Mouse (Mus musculus) hindbrain, embryonic 12.5 days (tissue): ENCODE measurements around the gene Coro2b. TPM values are rescaled to one million over a fixed set of nuclear protein-coding genes. Genes with fewer than 3 reads are reported as not detected.
A peak's percentile ranks its signal among the peaks of the same experiment; 100 is the strongest.

Experiments used
- ATAC-seq: fragments of 200-750 bp; cut with Nextera tagmentation; 2 replicates; pipeline ENCODE4 v1.8.0; 2017; ENCODE audit warnings: moderate TSS enrichment; ENCODE audit not compliant: low FRiP score
- H3K27ac ChIP-seq: fragments of 300-500 bp; sonication (generic); 2 replicates; pipeline ENCODE4 v1.5.1; 2016; ENCODE audit warnings: mild to moderate bottlenecking
- H3K27me3 ChIP-seq: fragments of 300-500 bp; sonication (generic); 2 replicates; pipeline ENCODE4 v1.6.1; 2016; ENCODE audit warnings: mild to moderate bottlenecking
- H3K36me3 ChIP-seq: fragments of 300-500 bp; sonication (generic); 2 replicates; pipeline ENCODE4 v1.6.1; 2016; ENCODE audit warnings: mild to moderate bottlenecking
- H3K4me1 ChIP-seq: fragments of 300-500 bp; sonication (generic); 2 replicates; pipeline ENCODE4 v1.6.1; 2016
- H3K4me2 ChIP-seq: fragments of 300-500 bp; sonication (generic); replicated peaks from 2 replicates; pipeline ENCODE4 v1.6.1; 2016; ENCODE audit warnings: mild to moderate bottlenecking
- H3K4me3 ChIP-seq: fragments of 300-500 bp; sonication (generic); 2 replicates; pipeline ENCODE4 v1.5.1; 2016; ENCODE audit warnings: mild to moderate bottlenecking
- H3K9ac ChIP-seq: fragments of 300-500 bp; sonication (generic); 2 replicates; pipeline ENCODE4 v1.6.1; 2016; ENCODE audit warnings: mild to moderate bottlenecking, moderate library complexity
- H3K9me3 ChIP-seq: fragments of 300-500 bp; sonication (generic); replicated peaks from 2 replicates; pipeline ENCODE4 v1.6.1; 2016; ENCODE audit warnings: mild to moderate bottlenecking
- WGBS: fragments of 180-500 bp; shearing (Covaris S2); methylation state at CpG from one replicate; pipeline ENCODE4 v1.1.7; 2016; 5-methylcytosine and 5-hydroxymethylcytosine counted together
- polyA plus RNA-seq: library from polyadenylated mRNA; unstranded; fragments of >200 nt; fragmentation: Nextera tagmentation; extraction: Ambion mirVana; gene quantifications from 2 replicates; pipeline ENCODE4 v1.2.1, GENCODE M21; 2016

The Coro2b gene
- polyA plus RNA-seq, 1 experiment from 2014 or later: 34.2 TPM

- no peak overlapping the region for H3K4me3 ChIP-seq
- no peaks in the 10 kb centered on the region for H3K36me3 ChIP-seq
- no peaks in the 10 kb centered on the region for H3K27me3 ChIP-seq
- H3K27ac ChIP-seq: no peak overlapping the region
- H3K4me1 ChIP-seq: peaks cover 17% of the 10 kb centered on the region
- no peak overlapping the region for H3K9ac ChIP-seq
- ATAC-seq: no peak
- H3K9me3 ChIP-seq: no peaks in the 10 kb centered on the region
- 34% methylated on average over 7 of the region's 7 CpGs for WGBS
- no peak overlapping the region for H3K4me2 ChIP-seq
Measured at GRCm38 (mm10) chr9:62553366-62553940, 16.6 kb upstream of the Coro2b start.

- Histone ChIP-seq H3K9me3 (no peaks in the 10 kb centered on the region), H3K4me2 (no peak overlapping the region), H3K27ac (no peak overlapping the region), H3K36me3 (no peaks in the 10 kb centered on the region), H3K9ac (no peak overlapping the region), H3K4me1 (peaks cover 19% of the 10 kb centered on the region), H3K27me3 (no peaks in the 10 kb centered on the region), H3K4me3 (no peak overlapping the region)
- 62% methylated on average over 3 of the region's 3 CpGs for WGBS
- ATAC-seq: no peak
Measured at GRCm38 (mm10) chr9:62551531-62551930, 14.7 kb upstream of the Coro2b start.

- no peak for ATAC-seq
- H3K27me3 ChIP-seq: no peaks in the 10 kb centered on the region
- H3K27ac ChIP-seq: no peak overlapping the region
- H3K4me3 ChIP-seq: no peak overlapping the region
- no peak overlapping the region for H3K4me2 ChIP-seq
- H3K9me3 ChIP-seq: no peaks in the 10 kb centered on the region
- 43% methylated on average over 11 of the region's 11 CpGs for WGBS
- H3K4me1 ChIP-seq: peaks cover 19% of the 10 kb centered on the region
- H3K36me3 ChIP-seq: no peaks in the 10 kb centered on the region
- no peak overlapping the region for H3K9ac ChIP-seq
Measured at GRCm38 (mm10) chr9:62550661-62551093, 13.8 kb upstream of the Coro2b start.

GRCm38 (mm10) chr9:62549809-62550208, 13.0 kb upstream of the Coro2b start:
- Histone ChIP-seq H3K4me1 (peaks cover 20% of the 10 kb centered on the region), H3K4me2 (no peak overlapping the region), H3K36me3 (no peaks in the 10 kb centered on the region), H3K27ac (no peak overlapping the region), H3K27me3 (no peaks in the 10 kb centered on the region), H3K4me3 (no peak overlapping the region), H3K9me3 (no peaks in the 10 kb centered on the region), H3K9ac (no peak overlapping the region)
- 5% methylated on average over 8 of the region's 8 CpGs for WGBS
- ATAC-seq: peak; percentile 32; the same call in 1 of the 2 replicates

GRCm38 (mm10) chr9:62547476-62547875, 10.6 kb upstream of the Coro2b start:
- no peaks in the 10 kb centered on the region for H3K9me3 ChIP-seq
- no peak overlapping the region for H3K9ac ChIP-seq
- no peak overlapping the region for H3K27ac ChIP-seq
- no peak for ATAC-seq
- WGBS: 52% methylated on average over 3 of the region's 3 CpGs
- H3K4me2 ChIP-seq: no peak overlapping the region
- H3K27me3 ChIP-seq: no peaks in the 10 kb centered on the region
- no peak overlapping the region for H3K4me3 ChIP-seq
- peaks cover 30% of the 10 kb centered on the region for H3K4me1 ChIP-seq
- no peaks in the 10 kb centered on the region for H3K36me3 ChIP-seq

GRCm38 (mm10) chr9:62544856-62545255, 8.0 kb upstream of the Coro2b start:
- WGBS: 59% methylated on average over 10 of the region's 10 CpGs
- no peaks in the 10 kb centered on the region for H3K27me3 ChIP-seq
- no peaks in the 10 kb centered on the region for H3K36me3 ChIP-seq
- no peak overlapping the region for H3K4me2 ChIP-seq
- peaks cover 49% of the 10 kb centered on the region for H3K4me1 ChIP-seq
- no peak overlapping the region for H3K9ac ChIP-seq
- H3K4me3 ChIP-seq: no peak overlapping the region
- no peaks in the 10 kb centered on the region for H3K9me3 ChIP-seq
- ATAC-seq: no peak
- no peak overlapping the region for H3K27ac ChIP-seq

GRCm38 (mm10) chr9:62543878-62544277, 7.0 kb upstream of the Coro2b start:
- H3K27ac ChIP-seq: no peak overlapping the region
- 88% methylated on average over 4 of the region's 4 CpGs for WGBS
- ATAC-seq: no peak
- no peak overlapping the region for H3K9ac ChIP-seq
- H3K4me3 ChIP-seq: no peak overlapping the region
- no peaks in the 10 kb centered on the region for H3K27me3 ChIP-seq
- no peaks in the 10 kb centered on the region for H3K36me3 ChIP-seq
- no peaks in the 10 kb centered on the region for H3K9me3 ChIP-seq
- H3K4me1 ChIP-seq: peaks cover 49% of the 10 kb centered on the region
- H3K4me2 ChIP-seq: no peak overlapping the region

- 55% methylated on average over 10 of the region's 10 CpGs for WGBS
- Histone ChIP-seq H3K27ac (peak overlapping the region; percentile 58), H3K4me3 (no peak overlapping the region), H3K4me2 (no peak overlapping the region), H3K4me1 (peaks cover 59% of the 10 kb centered on the region), H3K9ac (peak overlapping the region; percentile 44; the same call in 1 of the 2 replicates), H3K9me3 (no peaks in the 10 kb centered on the region), H3K27me3 (no peaks in the 10 kb centered on the region), H3K36me3 (no peaks in the 10 kb centered on the region)
- no peak for ATAC-seq
Measured at GRCm38 (mm10) chr9:62541606-62542005, 4.8 kb upstream of the Coro2b start.

- H3K4me2 ChIP-seq: no peak overlapping the region
- H3K27me3 ChIP-seq: no peaks in the 10 kb centered on the region
- H3K9ac ChIP-seq: 0 out of 2 replicates have a peak overlapping the region, but pooled peaks have one; percentile 44
- no peak overlapping the region for H3K4me3 ChIP-seq
- 32% methylated on average over 8 of the region's 8 CpGs for WGBS
- H3K9me3 ChIP-seq: no peaks in the 10 kb centered on the region
- peak overlapping the region; percentile 58 for H3K27ac ChIP-seq
- ATAC-seq: 0 out of 2 replicates have a peak, but pooled peaks have one; percentile 26
- H3K36me3 ChIP-seq: no peaks in the 10 kb centered on the region
- H3K4me1 ChIP-seq: peaks cover 60% of the 10 kb centered on the region
Measured at GRCm38 (mm10) chr9:62541182-62541581, 4.3 kb upstream of the Coro2b start.

GRCm38 (mm10) chr9:62540736-62541135, 3.9 kb upstream of the Coro2b start:
- Histone ChIP-seq H3K27ac (peak overlapping the region; percentile 58), H3K4me2 (no peak overlapping the region), H3K27me3 (no peaks in the 10 kb centered on the region), H3K4me3 (no peak overlapping the region), H3K9me3 (no peaks in the 10 kb centered on the region), H3K9ac (0 out of 2 replicates have a peak overlapping the region, but pooled peaks have one; percentile 23), H3K4me1 (peaks cover 64% of the 10 kb centered on the region), H3K36me3 (no peaks in the 10 kb centered on the region)
- ATAC-seq: no peak
- 37% methylated on average over 10 of the region's 10 CpGs for WGBS

- ATAC-seq: no peak
- Histone ChIP-seq H3K4me3 (no peak overlapping the region), H3K4me1 (peaks cover 67% of the 10 kb centered on the region), H3K27me3 (no peaks in the 10 kb centered on the region), H3K9ac (no peak overlapping the region), H3K9me3 (no peaks in the 10 kb centered on the region), H3K27ac (peak overlapping the region; percentile 58), H3K36me3 (no peaks in the 10 kb centered on the region), H3K4me2 (no peak overlapping the region)
- 85% methylated on average over 9 of the region's 9 CpGs for WGBS
Measured at GRCm38 (mm10) chr9:62540166-62540565, 3.3 kb upstream of the Coro2b start.

- no peaks in the 10 kb centered on the region for H3K9me3 ChIP-seq
- peaks cover 67% of the 10 kb centered on the region for H3K4me1 ChIP-seq
- no peaks in the 10 kb centered on the region for H3K36me3 ChIP-seq
- no peaks in the 10 kb centered on the region for H3K27me3 ChIP-seq
- WGBS: 79% methylated on average over 9 of the region's 9 CpGs
- ATAC-seq: no peak
- H3K4me2 ChIP-seq: no peak overlapping the region
- H3K9ac ChIP-seq: no peak overlapping the region
- no peak overlapping the region for H3K27ac ChIP-seq
- H3K4me3 ChIP-seq: no peak overlapping the region
Measured at GRCm38 (mm10) chr9:62539251-62539711, 2.4 kb upstream of the Coro2b start.

GRCm38 (mm10) chr9:62537941-62538340, 1.1 kb upstream of the Coro2b start:
- Histone ChIP-seq H3K9ac (no peak overlapping the region), H3K27me3 (no peaks in the 10 kb centered on the region), H3K9me3 (no peaks in the 10 kb centered on the region), H3K27ac (no peak overlapping the region), H3K4me3 (no peak overlapping the region), H3K36me3 (no peaks in the 10 kb centered on the region), H3K4me1 (peaks cover 67% of the 10 kb centered on the region), H3K4me2 (no peak overlapping the region)
- no peak for ATAC-seq
- WGBS: 80% methylated on average over 6 of the region's 6 CpGs
